Mouse (Mus musculus) hindbrain, embryonic 12.5 days (tissue): ENCODE data around the gene Inpp5b. TPM values are rescaled to one million over a fixed set of nuclear protein-coding genes. Genes with fewer than 3 reads are reported as not detected.

Experiments
- ATAC-seq: fragments of 200-750 bp; cut with Nextera tagmentation; 2 replicates; pipeline ENCODE4 v1.8.0; 2017; ENCODE audit warnings: moderate TSS enrichment; ENCODE audit not compliant: low FRiP score
- H3K27ac ChIP-seq: fragments of 300-500 bp; sonication (generic); 2 replicates; pipeline ENCODE4 v1.5.1; 2016; ENCODE audit warnings: mild to moderate bottlenecking
- H3K27me3 ChIP-seq: fragments of 300-500 bp; sonication (generic); 2 replicates; pipeline ENCODE4 v1.6.1; 2016; ENCODE audit warnings: mild to moderate bottlenecking
- H3K36me3 ChIP-seq: fragments of 300-500 bp; sonication (generic); 2 replicates; pipeline ENCODE4 v1.6.1; 2016; ENCODE audit warnings: mild to moderate bottlenecking
- H3K4me1 ChIP-seq: fragments of 300-500 bp; sonication (generic); 2 replicates; pipeline ENCODE4 v1.6.1; 2016
- H3K4me2 ChIP-seq: fragments of 300-500 bp; sonication (generic); replicated peaks from 2 replicates; pipeline ENCODE4 v1.6.1; 2016; ENCODE audit warnings: mild to moderate bottlenecking
- H3K4me3 ChIP-seq: fragments of 300-500 bp; sonication (generic); 2 replicates; pipeline ENCODE4 v1.5.1; 2016; ENCODE audit warnings: mild to moderate bottlenecking
- H3K9ac ChIP-seq: fragments of 300-500 bp; sonication (generic); 2 replicates; pipeline ENCODE4 v1.6.1; 2016; ENCODE audit warnings: mild to moderate bottlenecking, moderate library complexity
- H3K9me3 ChIP-seq: fragments of 300-500 bp; sonication (generic); replicated peaks from 2 replicates; pipeline ENCODE4 v1.6.1; 2016; ENCODE audit warnings: mild to moderate bottlenecking
- WGBS: fragments of 180-500 bp; shearing (Covaris S2); methylation state at CpG from one replicate; pipeline ENCODE4 v1.1.7; 2016; 5-methylcytosine and 5-hydroxymethylcytosine counted together
- polyA plus RNA-seq: library from polyadenylated mRNA; unstranded; fragments of >200 nt; fragmentation: Nextera tagmentation; extraction: Ambion mirVana; gene quantifications from 2 replicates; pipeline ENCODE4 v1.2.1, GENCODE M21; 2016

Inpp5b gene
- polyA plus RNA-seq, 1 experiment from 2014 or later: 23.7 TPM

- Histone ChIP-seq H3K4me2 (no peak overlapping the region), H3K4me1 (peaks cover 18% of the 10 kb centered on the region), H3K4me3 (no peak overlapping the region), H3K9ac (no peak overlapping the region), H3K27me3 (no peaks in the 10 kb centered on the region), H3K36me3 (peaks cover 37% of the 10 kb centered on the region), H3K9me3 (no peaks in the 10 kb centered on the region), H3K27ac (no peak overlapping the region)
- ATAC-seq: no peak
- 87% methylated on average over 9 of the region's 9 CpGs for WGBS
Measured at GRCm38 (mm10) chr4:124809136-124809883, 67.7 kb downstream of the Inpp5b start.

- no peak overlapping the region for H3K27ac ChIP-seq
- no peaks in the 10 kb centered on the region for H3K27me3 ChIP-seq
- peaks cover 18% of the 10 kb centered on the region for H3K4me1 ChIP-seq
- H3K4me2 ChIP-seq: no peak overlapping the region
- no peaks in the 10 kb centered on the region for H3K9me3 ChIP-seq
- ATAC-seq: no peak
- H3K9ac ChIP-seq: no peak overlapping the region
- 91% methylated on average over 7 of the region's 7 CpGs for WGBS
- H3K4me3 ChIP-seq: no peak overlapping the region
- peaks cover 32% of the 10 kb centered on the region for H3K36me3 ChIP-seq
Measured at GRCm38 (mm10) chr4:124810056-124810455, 68.4 kb downstream of the Inpp5b start.

GRCm38 (mm10) chr4:124811347-124811975 is 69.8 kb downstream of the Inpp5b start:
- Histone ChIP-seq H3K4me3 (no peak overlapping the region), H3K4me2 (no peak overlapping the region), H3K27ac (no peak overlapping the region), H3K36me3 (peaks cover 20% of the 10 kb centered on the region), H3K9me3 (no peaks in the 10 kb centered on the region), H3K9ac (no peak overlapping the region; the same call in 1 of the 2 replicates), H3K4me1 (peaks cover 17% of the 10 kb centered on the region), H3K27me3 (no peaks in the 10 kb centered on the region)
- WGBS: 24% methylated on average over 9 of the region's 9 CpGs
- ATAC-seq: no peak

GRCm38 (mm10) chr4:124815901-124816300 is 74.3 kb downstream of the Inpp5b start:
- ATAC-seq: no peak
- Histone ChIP-seq H3K27ac (no peak overlapping the region), H3K27me3 (no peaks in the 10 kb centered on the region), H3K9me3 (no peaks in the 10 kb centered on the region), H3K36me3 (peaks cover 10% of the 10 kb centered on the region), H3K4me2 (no peak overlapping the region), H3K4me1 (peaks cover 20% of the 10 kb centered on the region), H3K9ac (no peak overlapping the region), H3K4me3 (no peak overlapping the region)
- WGBS: 93% methylated on average over 11 of the region's 11 CpGs

- H3K27me3 ChIP-seq: no peaks in the 10 kb centered on the region
- no peak overlapping the region for H3K27ac ChIP-seq
- H3K9ac ChIP-seq: no peak overlapping the region
- H3K4me2 ChIP-seq: no peak overlapping the region
- H3K36me3 ChIP-seq: peaks cover 16% of the 10 kb centered on the region
- no peaks in the 10 kb centered on the region for H3K9me3 ChIP-seq
- H3K4me3 ChIP-seq: no peak overlapping the region
- ATAC-seq: no peak
- peaks cover 9% of the 10 kb centered on the region for H3K4me1 ChIP-seq
- WGBS: 24% methylated on average over 6 of the region's 6 CpGs
Measured at GRCm38 (mm10) chr4:124817803-124818202, 76.2 kb downstream of the Inpp5b start.

- H3K4me2 ChIP-seq: no peak overlapping the region
- H3K4me1 ChIP-seq: peaks cover 9% of the 10 kb centered on the region
- H3K27ac ChIP-seq: no peak overlapping the region
- H3K36me3 ChIP-seq: peaks cover 26% of the 10 kb centered on the region
- WGBS: 96% methylated on average over 4 of the region's 4 CpGs
- H3K9me3 ChIP-seq: no peaks in the 10 kb centered on the region
- H3K9ac ChIP-seq: no peak overlapping the region
- H3K4me3 ChIP-seq: no peak overlapping the region
- no peak for ATAC-seq
- no peaks in the 10 kb centered on the region for H3K27me3 ChIP-seq
Measured at GRCm38 (mm10) chr4:124818832-124819231, 77.2 kb downstream of the Inpp5b start.

GRCm38 (mm10) chr4:124824967-124825366 is 83.3 kb downstream of the Inpp5b start:
- H3K9ac ChIP-seq: no peak overlapping the region
- H3K4me2 ChIP-seq: no peak overlapping the region
- no peaks in the 10 kb centered on the region for H3K9me3 ChIP-seq
- H3K4me1 ChIP-seq: no peaks in the 10 kb centered on the region
- H3K4me3 ChIP-seq: no peak overlapping the region
- H3K27ac ChIP-seq: no peak overlapping the region
- no peak for ATAC-seq
- 94% methylated on average over 6 of the region's 6 CpGs for WGBS
- H3K27me3 ChIP-seq: no peaks in the 10 kb centered on the region
- peaks cover 68% of the 10 kb centered on the region for H3K36me3 ChIP-seq

- Histone ChIP-seq H3K27ac (no peak overlapping the region), H3K36me3 (peaks cover 68% of the 10 kb centered on the region), H3K4me3 (no peak overlapping the region), H3K4me1 (no peaks in the 10 kb centered on the region), H3K9me3 (no peaks in the 10 kb centered on the region), H3K9ac (no peak overlapping the region), H3K27me3 (no peaks in the 10 kb centered on the region), H3K4me2 (no peak overlapping the region)
- WGBS: 94% methylated on average over 21 of the region's 21 CpGs
- ATAC-seq: no peak
Measured at GRCm38 (mm10) chr4:124825371-124825965, 83.8 kb downstream of the Inpp5b start.

- 92% methylated on average over 5 of the region's 5 CpGs for WGBS
- Histone ChIP-seq H3K27ac (no peak overlapping the region), H3K4me1 (no peaks in the 10 kb centered on the region), H3K27me3 (no peaks in the 10 kb centered on the region), H3K4me3 (no peak overlapping the region), H3K4me2 (no peak overlapping the region), H3K36me3 (peaks cover 71% of the 10 kb centered on the region), H3K9me3 (no peaks in the 10 kb centered on the region), H3K9ac (no peak overlapping the region)
- no peak for ATAC-seq
Measured at GRCm38 (mm10) chr4:124829671-124830070, 88.0 kb downstream of the Inpp5b start.

- 93% methylated on average over 10 of the region's 10 CpGs for WGBS
- no peaks in the 10 kb centered on the region for H3K27me3 ChIP-seq
- H3K4me1 ChIP-seq: no peaks in the 10 kb centered on the region
- H3K4me2 ChIP-seq: no peak overlapping the region
- H3K27ac ChIP-seq: no peak overlapping the region
- H3K36me3 ChIP-seq: peaks cover 55% of the 10 kb centered on the region
- ATAC-seq: no peak
- no peak overlapping the region for H3K9ac ChIP-seq
- no peaks in the 10 kb centered on the region for H3K9me3 ChIP-seq
- H3K4me3 ChIP-seq: no peak overlapping the region
Measured at GRCm38 (mm10) chr4:124832796-124833195, 91.1 kb downstream of the Inpp5b start.

- H3K9ac ChIP-seq: no peak overlapping the region
- no peak overlapping the region for H3K4me3 ChIP-seq
- H3K36me3 ChIP-seq: peaks cover 71% of the 10 kb centered on the region
- no peaks in the 10 kb centered on the region for H3K27me3 ChIP-seq
- H3K27ac ChIP-seq: no peak overlapping the region
- no peaks in the 10 kb centered on the region for H3K4me1 ChIP-seq
- WGBS: 88% methylated on average over 14 of the region's 14 CpGs
- H3K4me2 ChIP-seq: no peak overlapping the region
- ATAC-seq: no peak
- no peaks in the 10 kb centered on the region; the same call in 1 of the 2 replicates for H3K9me3 ChIP-seq
Measured at GRCm38 (mm10) chr4:124838035-124838700, 96.5 kb downstream of the Inpp5b start.

- Histone ChIP-seq H3K4me1 (no peaks in the 10 kb centered on the region), H3K4me3 (no peak overlapping the region), H3K27ac (no peak overlapping the region), H3K4me2 (no peak overlapping the region), H3K36me3 (peaks cover 70% of the 10 kb centered on the region), H3K9me3 (no peaks in the 10 kb centered on the region; the same call in 1 of the 2 replicates), H3K27me3 (no peaks in the 10 kb centered on the region), H3K9ac (no peak overlapping the region)
- WGBS: 90% methylated on average over 1 of the region's 1 CpGs
- ATAC-seq: no peak
Measured at GRCm38 (mm10) chr4:124840998-124841397, 99.3 kb downstream of the Inpp5b start.
